Mouse (Mus musculus): ENCODE results near the gene Dock10. TPM values are rescaled to one million over a fixed set of nuclear protein-coding genes. Genes with fewer than 3 reads are reported as not detected.

Dock10 gene
- total and polyA plus RNA-seq, 2 experiments: 1.0 to 6.8 TPM

GRCm38 (mm10) chr1:80604332-80604731, 154.0 kb downstream of the Dock10 start:
- Histone ChIP-seq H3K4me1 (ENCODE audit: control insufficient read depth, insufficient read depth, low read length) (no peaks in the 10 kb centered on the region), H3K9ac (ENCODE audit: low read depth, low read length) (no peak overlapping the region), H3K27ac (replicated peaks; ENCODE audit: insufficient read depth, low read depth, low read length) (no peak overlapping the region), H3K4me3 (ENCODE audit: insufficient read depth, low read depth, low read length) (no peak overlapping the region), H3K79me2 (ENCODE audit: control insufficient read depth, insufficient read depth, low read length) (no peaks in the 10 kb centered on the region), H3K27me3 (ENCODE audit: control insufficient read depth, insufficient read depth, low read length) (no peaks in the 10 kb centered on the region), H3K36me3 (ENCODE audit: control insufficient read depth, insufficient read depth, low read length) (no peaks in the 10 kb centered on the region)
- no peak for TF ChIP-seq CTCF (IDR thresholded peaks at IDR 0.05; ENCODE audit: low read depth, low read length)
- no peak for TF ChIP-seq POLR2A (IDR thresholded peaks at IDR 0.05; ENCODE audit: extremely low read depth, insufficient read depth, low read length)
- WGBS: 82% methylated on average over 2 of the region's 2 CpGs
- no peak for DNase-seq (ENCODE audit: extremely low read depth, low read depth, low spot score)

- Histone ChIP-seq H3K4me3 (ENCODE audit: insufficient read depth, low read depth, low read length) (no peak overlapping the region), H3K27ac (replicated peaks; ENCODE audit: insufficient read depth, low read depth, low read length) (no peak overlapping the region), H3K9ac (ENCODE audit: low read depth, low read length) (no peak overlapping the region), H3K36me3 (ENCODE audit: control insufficient read depth, insufficient read depth, low read length) (no peaks in the 10 kb centered on the region), H3K27me3 (ENCODE audit: control insufficient read depth, insufficient read depth, low read length) (no peaks in the 10 kb centered on the region), H3K4me1 (ENCODE audit: control insufficient read depth, insufficient read depth, low read length) (no peaks in the 10 kb centered on the region), H3K79me2 (ENCODE audit: control insufficient read depth, insufficient read depth, low read length) (no peaks in the 10 kb centered on the region)
- DNase-seq (ENCODE audit: extremely low read depth, low read depth, low spot score): no peak
- TF ChIP-seq POLR2A (IDR thresholded peaks at IDR 0.05; ENCODE audit: extremely low read depth, insufficient read depth, low read length): no peak
- no peak for TF ChIP-seq CTCF (IDR thresholded peaks at IDR 0.05; ENCODE audit: low read depth, low read length)
- WGBS: 84% methylated on average over 2 of the region's 2 CpGs
Observed at GRCm38 (mm10) chr1:80603081-80603480, 155.2 kb downstream of the Dock10 start.

GRCm38 (mm10) chr1:80583281-80583680, 175.0 kb downstream of the Dock10 start:
- Histone ChIP-seq H3K4me3 (ENCODE audit: insufficient read depth, low read depth, low read length) (no peak overlapping the region), H3K9ac (ENCODE audit: low read depth, low read length) (no peak overlapping the region), H3K4me1 (ENCODE audit: control insufficient read depth, insufficient read depth, low read length) (no peaks in the 10 kb centered on the region), H3K27ac (replicated peaks; ENCODE audit: insufficient read depth, low read depth, low read length) (no peak overlapping the region), H3K79me2 (ENCODE audit: control insufficient read depth, insufficient read depth, low read length) (no peaks in the 10 kb centered on the region), H3K36me3 (ENCODE audit: control insufficient read depth, insufficient read depth, low read length) (no peaks in the 10 kb centered on the region), H3K27me3 (ENCODE audit: control insufficient read depth, insufficient read depth, low read length) (no peaks in the 10 kb centered on the region)
- no peak for DNase-seq (ENCODE audit: extremely low read depth, low read depth, low spot score)
- TF ChIP-seq POLR2A (IDR thresholded peaks at IDR 0.05; ENCODE audit: extremely low read depth, insufficient read depth, low read length) (no peak), CTCF (IDR thresholded peaks at IDR 0.05; ENCODE audit: low read depth, low read length) (no peak)
- WGBS: 54% methylated on average over 5 of the region's 5 CpGs

GRCm38 (mm10) chr1:80582186-80582585, 176.1 kb downstream of the Dock10 start:
- Histone ChIP-seq H3K9ac (ENCODE audit: low read depth, low read length) (no peak overlapping the region), H3K79me2 (ENCODE audit: control insufficient read depth, insufficient read depth, low read length) (no peaks in the 10 kb centered on the region), H3K4me3 (ENCODE audit: insufficient read depth, low read depth, low read length) (no peak overlapping the region), H3K27ac (replicated peaks; ENCODE audit: insufficient read depth, low read depth, low read length) (no peak overlapping the region), H3K36me3 (ENCODE audit: control insufficient read depth, insufficient read depth, low read length) (no peaks in the 10 kb centered on the region), H3K4me1 (ENCODE audit: control insufficient read depth, insufficient read depth, low read length) (no peaks in the 10 kb centered on the region), H3K27me3 (ENCODE audit: control insufficient read depth, insufficient read depth, low read length) (no peaks in the 10 kb centered on the region)
- DNase-seq (ENCODE audit: extremely low read depth, low read depth, low spot score): no peak
- WGBS: 89% methylated on average over 3 of the region's 3 CpGs
- TF ChIP-seq CTCF (IDR thresholded peaks at IDR 0.05; ENCODE audit: low read depth, low read length) (no peak), POLR2A (IDR thresholded peaks at IDR 0.05; ENCODE audit: extremely low read depth, insufficient read depth, low read length) (no peak)

GRCm38 (mm10) chr1:80576898-80577297, 181.4 kb downstream of the Dock10 start:
- TF ChIP-seq CTCF (IDR thresholded peaks at IDR 0.05; ENCODE audit: low read depth, low read length): no peak
- TF ChIP-seq POLR2A (IDR thresholded peaks at IDR 0.05; ENCODE audit: extremely low read depth, insufficient read depth, low read length): no peak
- no peaks in the 10 kb centered on the region for H3K4me1 ChIP-seq (ENCODE audit: control insufficient read depth, insufficient read depth, low read length)
- no peak overlapping the region for H3K27ac ChIP-seq (replicated peaks; ENCODE audit: insufficient read depth, low read depth, low read length)
- WGBS: 87% methylated on average over 2 of the region's 2 CpGs
- H3K36me3 ChIP-seq (ENCODE audit: control insufficient read depth, insufficient read depth, low read length): no peaks in the 10 kb centered on the region
- H3K79me2 ChIP-seq (ENCODE audit: control insufficient read depth, insufficient read depth, low read length): no peaks in the 10 kb centered on the region
- H3K27me3 ChIP-seq (ENCODE audit: control insufficient read depth, insufficient read depth, low read length): no peaks in the 10 kb centered on the region
- H3K9ac ChIP-seq (ENCODE audit: low read depth, low read length): no peak overlapping the region
- H3K4me3 ChIP-seq (ENCODE audit: insufficient read depth, low read depth, low read length): no peak overlapping the region
- no peak for DNase-seq (ENCODE audit: extremely low read depth, low read depth, low spot score)

GRCm38 (mm10) chr1:80556446-80556845, 201.9 kb downstream of the Dock10 start:
- DNase-seq (ENCODE audit: extremely low read depth, low read depth, low spot score): no peak
- H3K36me3 ChIP-seq (ENCODE audit: control insufficient read depth, insufficient read depth, low read length): no peaks in the 10 kb centered on the region
- no peak for TF ChIP-seq CTCF (IDR thresholded peaks at IDR 0.05; ENCODE audit: low read depth, low read length)
- no peak for TF ChIP-seq POLR2A (IDR thresholded peaks at IDR 0.05; ENCODE audit: extremely low read depth, insufficient read depth, low read length)
- H3K9ac ChIP-seq (ENCODE audit: low read depth, low read length): no peak overlapping the region
- no peaks in the 10 kb centered on the region for H3K4me1 ChIP-seq (ENCODE audit: control insufficient read depth, insufficient read depth, low read length)
- no peaks in the 10 kb centered on the region for H3K27me3 ChIP-seq (ENCODE audit: control insufficient read depth, insufficient read depth, low read length)
- H3K79me2 ChIP-seq (ENCODE audit: control insufficient read depth, insufficient read depth, low read length): no peaks in the 10 kb centered on the region
- 94% methylated on average over 1 of the region's 1 CpGs for WGBS
- H3K27ac ChIP-seq (replicated peaks; ENCODE audit: insufficient read depth, low read depth, low read length): no peak overlapping the region
- H3K4me3 ChIP-seq (ENCODE audit: insufficient read depth, low read depth, low read length): no peak overlapping the region
